Mouse (Mus musculus): ENCODE results near the gene Rbm4b. TPM values are rescaled to one million over a fixed set of nuclear protein-coding genes. Genes with fewer than 3 reads are reported as not detected.

Gene Rbm4b
- polyA plus RNA-seq, 1 experiment from 2014 or later = 57.6 TPM

DNA sequence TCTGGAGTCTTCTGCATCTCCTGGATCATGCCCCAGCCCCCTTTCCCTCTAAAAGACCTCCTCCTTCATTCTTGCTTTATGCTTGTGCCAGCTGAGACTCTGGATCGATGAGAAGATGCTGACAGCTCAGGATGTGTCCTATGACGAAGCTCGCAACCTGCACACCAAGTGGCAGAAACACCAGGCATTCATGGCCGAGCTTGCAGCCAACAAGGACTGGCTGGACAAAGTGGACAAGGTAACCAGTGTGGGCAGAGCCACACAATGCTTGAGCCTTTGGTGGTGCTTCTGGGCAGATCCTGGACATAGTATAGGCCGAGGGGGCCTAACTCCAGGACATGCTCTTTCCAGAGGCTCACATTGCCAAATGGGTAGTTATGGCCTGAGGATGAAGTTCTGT lies 16.5 kb upstream of the Rbm4b start:
- H3K4me3 ChIP-seq (ENCODE audit: low read length) = no peak overlapping the region
- no peak for ATAC-seq (ENCODE audit: low read depth)
- no peaks in the 10 kb centered on the region for H3K9me3 ChIP-seq (ENCODE audit: control insufficient read depth, low read length)
- no peak overlapping the region for H3K27ac ChIP-seq (ENCODE audit: low read length)
- H3K27me3 ChIP-seq (ENCODE audit: control insufficient read depth, insufficient read depth, low read depth, low read length) = no peaks in the 10 kb centered on the region
- WGBS = 82% methylated on average over 5 of the region's 5 CpGs
- no peak overlapping the region for H3K4me2 ChIP-seq (ENCODE audit: low read depth, low read length)
- H3K4me1 ChIP-seq (replicated peaks; ENCODE audit: control insufficient read depth, insufficient read depth, low read length) = no peaks in the 10 kb centered on the region
- H3K36me3 ChIP-seq (ENCODE audit: control insufficient read depth, insufficient read depth, low read length) = 0 out of 2 replicates have a peak, but pooled peaks cover 2% of the 10 kb centered on the region
- H3K9ac ChIP-seq (ENCODE audit: low read length) = no peak overlapping the region

DNA sequence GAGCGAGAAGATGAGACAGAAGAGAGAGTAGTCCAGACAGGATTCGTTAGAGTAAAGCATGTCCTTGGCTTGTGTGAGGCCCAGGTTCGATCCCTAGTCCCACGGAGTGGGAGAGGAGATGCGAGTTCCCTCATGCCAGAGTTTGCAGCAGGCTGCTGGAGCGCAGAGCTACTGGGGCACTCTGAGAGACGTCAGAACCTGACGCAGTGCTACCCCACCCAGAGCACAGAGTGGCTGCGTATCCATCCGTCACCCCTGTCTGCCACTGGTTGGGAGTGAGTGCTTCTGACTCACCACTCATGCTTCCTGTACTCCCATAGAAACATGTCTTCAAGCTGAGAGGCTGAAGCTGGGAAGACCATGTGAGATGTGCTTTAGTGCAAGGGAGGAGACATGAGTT lies 14.8 kb upstream of the Rbm4b start:
- Histone ChIP-seq H3K36me3 (ENCODE audit: control insufficient read depth, insufficient read depth, low read length) (0 out of 2 replicates have a peak, but pooled peaks cover 2% of the 10 kb centered on the region), H3K27me3 (ENCODE audit: control insufficient read depth, insufficient read depth, low read depth, low read length) (no peaks in the 10 kb centered on the region), H3K9ac (ENCODE audit: low read length) (no peak overlapping the region), H3K27ac (ENCODE audit: low read length) (no peak overlapping the region), H3K4me3 (ENCODE audit: low read length) (no peak overlapping the region), H3K4me1 (replicated peaks; ENCODE audit: control insufficient read depth, insufficient read depth, low read length) (no peaks in the 10 kb centered on the region), H3K9me3 (ENCODE audit: control insufficient read depth, low read length) (no peaks in the 10 kb centered on the region), H3K4me2 (ENCODE audit: low read depth, low read length) (no peak overlapping the region)
- 72% methylated on average over 10 of the region's 10 CpGs for WGBS
- no peak for ATAC-seq (ENCODE audit: low read depth)

DNA sequence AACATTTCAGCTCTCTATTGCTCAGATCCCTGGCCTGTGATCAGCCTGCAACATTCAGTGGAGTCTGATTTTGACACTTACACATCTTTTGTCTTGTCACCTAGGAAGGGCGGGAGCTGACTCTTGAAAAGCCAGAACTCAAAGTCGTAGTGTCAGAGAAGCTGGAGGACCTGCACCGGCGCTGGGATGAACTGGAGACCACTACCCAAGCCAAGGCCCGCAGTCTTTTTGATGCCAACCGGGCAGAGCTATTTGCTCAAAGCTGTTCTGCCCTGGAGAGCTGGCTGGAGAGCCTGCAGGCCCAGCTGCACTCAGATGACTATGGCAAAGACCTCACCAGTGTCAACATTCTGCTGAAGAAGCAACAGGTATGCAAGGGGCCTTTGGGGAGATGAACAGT lies 14.1 kb upstream of the Rbm4b start:
- Histone ChIP-seq H3K9me3 (ENCODE audit: control insufficient read depth, low read length) (no peaks in the 10 kb centered on the region), H3K27ac (ENCODE audit: low read length) (no peak overlapping the region), H3K4me3 (ENCODE audit: low read length) (no peak overlapping the region), H3K4me1 (replicated peaks; ENCODE audit: control insufficient read depth, insufficient read depth, low read length) (no peaks in the 10 kb centered on the region), H3K9ac (ENCODE audit: low read length) (no peak overlapping the region), H3K27me3 (ENCODE audit: control insufficient read depth, insufficient read depth, low read depth, low read length) (no peaks in the 10 kb centered on the region), H3K4me2 (ENCODE audit: low read depth, low read length) (no peak overlapping the region), H3K36me3 (ENCODE audit: control insufficient read depth, insufficient read depth, low read length) (0 out of 2 replicates have a peak, but pooled peaks cover 2% of the 10 kb centered on the region)
- WGBS = 86% methylated on average over 6 of the region's 6 CpGs
- ATAC-seq (ENCODE audit: low read depth) = no peak

DNA sequence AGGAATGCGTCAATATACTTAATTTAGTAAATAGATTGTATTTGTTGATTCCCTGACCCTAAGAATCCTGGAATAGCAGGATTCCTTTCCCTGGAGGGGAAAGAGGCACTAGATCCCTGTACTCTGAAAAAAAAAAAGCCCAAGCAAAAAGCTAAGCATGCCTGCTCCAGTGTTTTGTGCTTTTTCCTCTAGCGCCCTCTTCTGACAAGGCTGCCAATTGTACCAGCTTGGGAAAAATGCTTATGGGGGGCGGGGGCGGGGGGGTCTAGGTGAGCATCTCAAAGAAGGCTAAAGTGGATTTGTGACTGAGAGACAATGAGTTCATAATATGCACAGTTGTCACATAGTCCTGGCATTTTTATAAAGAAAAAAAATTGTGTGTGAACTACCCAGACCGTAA lies 12.8 kb upstream of the Rbm4b start:
- WGBS = 36% methylated on average over 5 of the region's 5 CpGs
- Histone ChIP-seq H3K9me3 (ENCODE audit: control insufficient read depth, low read length) (no peaks in the 10 kb centered on the region), H3K4me2 (ENCODE audit: low read depth, low read length) (no peak overlapping the region), H3K4me3 (ENCODE audit: low read length) (no peak overlapping the region), H3K4me1 (replicated peaks; ENCODE audit: control insufficient read depth, insufficient read depth, low read length) (no peaks in the 10 kb centered on the region), H3K27ac (ENCODE audit: low read length) (no peak overlapping the region), H3K27me3 (ENCODE audit: control insufficient read depth, insufficient read depth, low read depth, low read length) (no peaks in the 10 kb centered on the region), H3K36me3 (ENCODE audit: control insufficient read depth, insufficient read depth, low read length) (0 out of 2 replicates have a peak, but pooled peaks cover 2% of the 10 kb centered on the region), H3K9ac (ENCODE audit: low read length) (no peak overlapping the region)
- no peak for ATAC-seq (ENCODE audit: low read depth)

DNA sequence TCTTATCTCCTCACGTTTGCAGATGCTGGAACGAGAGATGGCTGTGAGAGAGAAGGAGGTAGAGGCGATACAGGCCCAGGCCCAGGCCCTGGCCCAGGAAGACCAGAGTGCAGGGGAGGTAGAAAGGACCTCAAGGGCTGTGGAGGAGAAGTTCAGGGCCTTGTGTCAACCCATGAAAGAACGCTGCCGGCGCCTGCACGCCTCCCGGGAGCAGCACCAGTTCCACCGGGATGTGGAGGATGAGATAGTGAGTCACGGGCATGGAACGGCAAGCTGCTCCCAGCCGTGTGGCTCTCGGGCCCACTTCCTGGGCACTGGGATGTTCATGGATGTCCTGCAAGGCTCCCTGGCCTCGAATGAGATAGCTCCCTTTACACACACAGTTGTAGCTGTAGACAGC lies 12.3 kb upstream of the Rbm4b start:
- no peak for ATAC-seq (ENCODE audit: low read depth)
- WGBS = 76% methylated on average over 14 of the region's 14 CpGs
- Histone ChIP-seq H3K27me3 (ENCODE audit: control insufficient read depth, insufficient read depth, low read depth, low read length) (no peaks in the 10 kb centered on the region), H3K9ac (ENCODE audit: low read length) (no peak overlapping the region), H3K4me2 (ENCODE audit: low read depth, low read length) (no peak overlapping the region), H3K36me3 (ENCODE audit: control insufficient read depth, insufficient read depth, low read length) (0 out of 2 replicates have a peak, but pooled peaks cover under 1% of the 10 kb centered on the region), H3K4me3 (ENCODE audit: low read length) (no peak overlapping the region), H3K4me1 (replicated peaks; ENCODE audit: control insufficient read depth, insufficient read depth, low read length) (no peaks in the 10 kb centered on the region), H3K9me3 (ENCODE audit: control insufficient read depth, low read length) (no peaks in the 10 kb centered on the region), H3K27ac (ENCODE audit: low read length) (no peak overlapping the region)

DNA sequence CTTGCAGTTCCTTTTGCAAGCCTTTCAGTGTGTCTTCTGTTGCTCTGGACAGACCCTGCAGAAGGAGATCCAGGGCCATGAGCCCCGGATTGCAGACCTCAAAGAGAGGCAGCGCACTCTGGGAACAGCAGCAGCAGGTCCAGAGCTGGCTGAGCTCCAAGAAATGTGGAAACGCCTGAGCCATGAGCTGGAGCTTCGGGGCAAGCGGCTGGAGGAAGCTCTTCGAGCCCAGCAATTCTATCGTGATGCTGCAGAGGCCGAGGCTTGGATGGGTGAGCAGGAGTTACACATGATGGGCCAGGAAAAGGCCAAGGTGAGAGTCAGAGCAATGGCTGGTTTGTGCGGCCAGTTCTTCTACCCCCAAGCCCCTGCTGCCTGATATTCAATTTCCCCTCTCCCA lies 11.2 kb upstream of the Rbm4b start:
- Histone ChIP-seq H3K36me3 (ENCODE audit: control insufficient read depth, insufficient read depth, low read length) (no peaks in the 10 kb centered on the region), H3K4me2 (ENCODE audit: low read depth, low read length) (no peak overlapping the region), H3K27ac (ENCODE audit: low read length) (no peak overlapping the region), H3K9ac (ENCODE audit: low read length) (0 out of 2 replicates have a peak overlapping the region, but pooled peaks have one; percentile 18), H3K4me1 (replicated peaks; ENCODE audit: control insufficient read depth, insufficient read depth, low read length) (no peaks in the 10 kb centered on the region), H3K27me3 (ENCODE audit: control insufficient read depth, insufficient read depth, low read depth, low read length) (no peaks in the 10 kb centered on the region), H3K9me3 (ENCODE audit: control insufficient read depth, low read length) (no peaks in the 10 kb centered on the region), H3K4me3 (ENCODE audit: low read length) (no peak overlapping the region)
- WGBS = 46% methylated on average over 9 of the region's 9 CpGs
- ATAC-seq (ENCODE audit: low read depth) = 0 out of 2 replicates have a peak, but pooled peaks have one; percentile 45

DNA sequence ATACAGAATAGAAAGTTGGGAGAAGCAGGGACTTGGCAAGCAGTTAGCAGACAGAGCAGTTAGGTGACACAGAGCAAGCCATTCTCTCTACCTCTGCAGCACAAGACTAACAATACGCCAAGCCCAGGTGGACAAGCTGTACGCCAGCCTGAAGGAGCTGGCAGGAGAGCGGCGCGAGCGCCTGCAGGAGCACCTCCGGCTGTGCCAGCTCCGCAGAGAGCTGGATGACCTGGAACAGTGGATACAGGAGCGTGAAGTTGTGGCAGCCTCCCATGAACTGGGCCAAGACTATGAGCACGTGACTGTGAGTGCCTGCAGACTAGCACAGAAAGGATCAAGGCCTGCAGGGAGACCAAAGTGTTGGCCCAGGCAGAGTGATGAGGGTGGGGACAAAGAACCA lies 10.6 kb upstream of the Rbm4b start:
- no peaks in the 10 kb centered on the region for H3K36me3 ChIP-seq (ENCODE audit: control insufficient read depth, insufficient read depth, low read length)
- ATAC-seq (ENCODE audit: low read depth) = no peak
- WGBS = 89% methylated on average over 10 of the region's 10 CpGs

DNA sequence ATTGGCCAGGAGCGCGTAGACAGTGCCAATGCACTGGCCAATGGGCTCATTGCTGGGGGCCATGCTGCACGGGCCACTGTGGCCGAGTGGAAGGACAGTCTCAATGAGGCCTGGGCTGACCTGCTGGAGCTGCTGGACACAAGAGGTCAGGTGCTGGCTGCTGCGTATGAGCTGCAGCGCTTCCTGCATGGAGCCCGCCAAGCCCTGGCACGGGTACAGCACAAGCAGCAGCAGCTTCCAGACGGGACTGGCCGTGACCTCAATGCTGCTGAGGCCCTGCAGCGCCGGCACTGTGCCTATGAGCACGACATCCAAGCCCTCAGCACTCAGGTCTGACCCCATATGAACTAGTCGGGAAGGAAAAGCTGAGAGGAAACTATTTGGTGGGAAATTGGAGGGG lies 9.7 kb upstream of the Rbm4b start:
- Histone ChIP-seq H3K9ac (ENCODE audit: low read length) (no peak overlapping the region), H3K9me3 (ENCODE audit: control insufficient read depth, low read length) (no peaks in the 10 kb centered on the region), H3K27me3 (ENCODE audit: control insufficient read depth, insufficient read depth, low read depth, low read length) (no peaks in the 10 kb centered on the region), H3K27ac (ENCODE audit: low read length) (no peak overlapping the region), H3K4me3 (ENCODE audit: low read length) (no peak overlapping the region), H3K4me1 (replicated peaks; ENCODE audit: control insufficient read depth, insufficient read depth, low read length) (no peaks in the 10 kb centered on the region), H3K36me3 (ENCODE audit: control insufficient read depth, insufficient read depth, low read length) (no peaks in the 10 kb centered on the region), H3K4me2 (ENCODE audit: low read depth, low read length) (no peak overlapping the region)
- no peak for ATAC-seq (ENCODE audit: low read depth)
- WGBS = 73% methylated on average over 14 of the region's 14 CpGs

More for the DNA sequence above, 10.6 kb upstream of the Rbm4b start:
- H3K9ac ChIP-seq (ENCODE audit: low read length) = no peak overlapping the region
- H3K4me1 ChIP-seq (replicated peaks; ENCODE audit: control insufficient read depth, insufficient read depth, low read length) = no peaks in the 10 kb centered on the region
- H3K9me3 ChIP-seq (ENCODE audit: control insufficient read depth, low read length) = no peaks in the 10 kb centered on the region
- H3K4me2 ChIP-seq (ENCODE audit: low read depth, low read length) = no peak overlapping the region
- no peaks in the 10 kb centered on the region for H3K27me3 ChIP-seq (ENCODE audit: control insufficient read depth, insufficient read depth, low read depth, low read length)
- H3K27ac ChIP-seq (ENCODE audit: low read length) = no peak overlapping the region
- no peak overlapping the region for H3K4me3 ChIP-seq (ENCODE audit: low read length)

DNA sequence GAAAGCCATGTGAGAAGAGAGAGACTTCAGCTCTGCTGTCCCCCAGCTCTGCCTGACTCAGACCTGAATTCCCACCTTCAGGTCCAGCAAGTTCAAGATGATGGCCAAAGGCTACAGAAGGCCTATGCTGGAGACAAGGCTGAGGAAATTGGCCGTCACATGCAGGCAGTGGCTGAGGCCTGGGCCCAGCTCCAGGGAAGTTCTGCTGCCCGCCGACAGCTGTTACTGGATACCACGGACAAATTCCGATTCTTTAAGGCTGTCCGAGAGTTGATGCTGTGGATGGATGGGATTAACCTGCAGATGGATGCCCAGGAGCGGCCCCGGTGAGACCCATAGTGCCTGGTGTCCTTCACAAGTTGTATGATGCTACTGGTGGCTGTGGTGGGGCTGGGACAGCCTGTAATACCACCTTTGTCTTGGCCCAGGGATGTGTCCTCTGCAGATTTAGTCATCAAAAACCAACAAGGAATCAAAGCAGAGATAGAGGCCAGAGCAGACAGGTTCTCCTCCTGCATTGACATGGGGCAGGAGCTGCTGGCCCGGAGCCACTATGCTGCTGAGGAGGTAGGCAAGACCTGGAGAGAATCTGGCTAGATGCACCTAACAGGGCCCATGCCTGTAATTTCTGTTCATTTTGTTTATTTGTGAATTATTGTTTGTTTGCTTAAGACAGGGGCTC lies 8.5 kb upstream of the Rbm4b start:
- no peak for ATAC-seq (ENCODE audit: low read depth)
- Histone ChIP-seq H3K27me3 (ENCODE audit: control insufficient read depth, insufficient read depth, low read depth, low read length) (no peaks in the 10 kb centered on the region), H3K36me3 (ENCODE audit: control insufficient read depth, insufficient read depth, low read length) (no peaks in the 10 kb centered on the region), H3K4me3 (ENCODE audit: low read length) (no peak overlapping the region), H3K9me3 (ENCODE audit: control insufficient read depth, low read length) (no peaks in the 10 kb centered on the region), H3K4me1 (replicated peaks; ENCODE audit: control insufficient read depth, insufficient read depth, low read length) (no peaks in the 10 kb centered on the region), H3K27ac (ENCODE audit: low read length) (no peak overlapping the region), H3K9ac (ENCODE audit: low read length) (no peak overlapping the region), H3K4me2 (ENCODE audit: low read depth, low read length) (no peak overlapping the region)
- WGBS = 83% methylated on average over 9 of the region's 9 CpGs
